Mouse (Mus musculus) CD4-positive, CD25-positive, alpha-beta regulatory T cell, adult 2 months (primary cell): ENCODE measurements around the gene Clec12b.

Experiments
- DNase-seq: peaks from one replicate; pipeline ENCODE4 v3.0.0-alpha.2; 2012; ENCODE audit warnings: low read depth, low spot score

Clec12b gene

GRCm38 (mm10) chr6:129385774-129386173, at the start of gene Clec12b:
Gene Clec12b (minus strand): TSS chr6:129385874.
- no peak for DNase-seq

DNA sequence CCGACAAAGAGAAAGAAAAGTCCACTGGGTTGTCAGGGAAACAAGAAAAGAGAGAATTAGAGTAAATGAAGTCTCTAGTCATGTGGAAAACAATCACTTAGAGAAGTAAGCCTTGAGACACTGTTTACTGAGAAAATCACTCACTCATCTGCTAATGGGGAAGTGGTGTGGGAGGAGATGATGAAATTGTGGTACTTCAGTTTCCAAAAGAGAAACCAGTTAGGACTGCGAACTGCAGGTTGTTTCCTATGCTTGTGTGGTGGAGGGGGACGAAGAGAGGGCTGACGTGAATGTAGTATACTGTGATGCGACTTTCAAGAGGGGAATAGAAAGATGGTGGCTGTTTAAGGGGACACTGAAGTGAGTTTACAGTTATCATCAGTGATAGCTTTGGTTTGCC, 48.6 kb upstream of the Clec12b start:
- peak; percentile 39 for DNase-seq

GRCm38 (mm10) chr6:129427281-129427680, 41.6 kb upstream of the Clec12b start:
- DNase-seq = no peak

GRCm38 (mm10) chr6:129425812-129426211, 40.1 kb upstream of the Clec12b start:
- no peak for DNase-seq

DNA sequence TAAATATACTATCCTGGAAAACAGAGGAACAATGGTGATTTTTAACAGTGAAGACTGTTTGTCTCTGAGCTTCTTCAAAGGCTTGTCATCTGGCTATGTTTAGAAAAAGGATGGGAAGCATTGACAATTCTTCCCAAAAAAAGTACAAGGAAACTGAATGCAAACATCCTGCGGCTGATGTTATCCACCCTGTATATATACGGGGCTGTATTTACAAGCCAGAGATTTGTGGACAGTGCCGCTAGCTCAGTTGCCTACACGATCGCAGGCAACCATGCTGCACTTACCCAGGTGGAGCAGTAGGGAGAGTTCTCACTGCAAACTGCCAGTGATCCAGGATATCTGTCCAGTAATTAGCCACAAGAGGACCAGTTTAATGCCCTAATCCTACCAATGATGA, 39.5 kb upstream of the Clec12b start:
- no peak for DNase-seq

- DNase-seq = peak; percentile 67
Observed at GRCm38 (mm10) chr6:129423734-129424072, 38.0 kb upstream of the Clec12b start.

GRCm38 (mm10) chr6:129423040-129423733, 37.5 kb upstream of the Clec12b start:
- no peak for DNase-seq

GRCm38 (mm10) chr6:129422311-129422710, 36.6 kb upstream of the Clec12b start:
- DNase-seq = no peak

DNA sequence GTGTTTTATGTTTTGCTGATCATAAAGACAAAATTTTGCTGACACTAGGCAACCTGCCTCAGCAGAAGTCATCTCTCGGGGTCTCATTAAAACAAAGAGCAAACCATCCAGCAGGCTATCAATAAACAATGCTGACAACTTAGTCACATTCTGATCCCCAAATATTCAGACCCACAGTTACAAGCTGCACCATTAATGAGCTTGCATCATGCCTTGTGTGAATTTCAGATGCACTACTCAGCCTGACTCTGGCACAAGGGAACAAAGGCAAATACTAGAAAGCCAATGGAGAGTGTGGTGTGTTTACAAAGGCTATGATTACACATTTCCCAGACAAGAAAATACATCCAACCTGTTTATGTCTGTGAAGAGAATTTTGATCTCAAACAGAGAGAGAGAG, 28.5 kb upstream of the Clec12b start:
- DNase-seq = no peak

DNA sequence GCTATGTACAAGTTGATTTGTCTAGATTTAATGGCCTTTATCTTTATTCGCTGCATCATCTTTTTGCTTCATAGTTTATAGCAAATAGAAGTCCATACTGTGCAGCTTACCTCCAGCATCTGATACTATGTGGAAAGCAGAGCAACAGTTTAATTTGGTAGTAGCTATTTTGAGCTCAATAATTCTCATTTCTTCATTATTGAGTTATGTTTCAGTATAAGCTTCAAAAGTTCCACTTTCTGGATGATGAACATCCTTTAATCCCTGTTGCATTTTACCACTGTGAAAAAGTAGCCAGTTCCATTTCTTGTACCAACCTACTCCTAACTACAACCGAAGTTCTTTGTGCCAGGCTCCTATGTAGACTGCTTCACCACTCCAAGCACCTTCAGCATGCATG, 22.9 kb upstream of the Clec12b start, which contains the start of gene Clec9a:
Gene Clec9a, plus strand, starts transcription at position 301 of the 400 bp plus-strand sequence.
- no peak for DNase-seq

DNA sequence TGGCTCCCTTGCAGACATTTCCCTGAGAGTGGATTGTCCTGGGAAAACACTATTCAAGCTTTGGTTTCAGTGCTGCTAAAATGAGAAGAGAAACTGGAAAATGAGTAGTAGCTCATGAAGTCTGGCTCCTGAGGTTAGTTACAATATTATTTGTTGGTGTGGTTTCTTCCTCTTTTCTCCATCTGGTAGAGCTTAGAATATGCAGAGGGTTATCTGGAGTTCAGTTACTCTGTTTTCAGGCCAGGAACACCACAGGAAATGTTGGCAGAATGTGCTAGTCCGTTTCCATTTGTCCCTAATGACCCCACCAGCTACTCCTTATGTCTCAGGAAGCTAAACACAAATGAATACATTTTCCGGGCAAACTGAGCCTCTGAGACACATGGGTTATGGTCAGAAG, 21.6 kb upstream of the Clec12b start:
- DNase-seq = no peak

- no peak for DNase-seq
Observed at GRCm38 (mm10) chr6:129405999-129406398, 20.3 kb upstream of the Clec12b start.

DNA sequence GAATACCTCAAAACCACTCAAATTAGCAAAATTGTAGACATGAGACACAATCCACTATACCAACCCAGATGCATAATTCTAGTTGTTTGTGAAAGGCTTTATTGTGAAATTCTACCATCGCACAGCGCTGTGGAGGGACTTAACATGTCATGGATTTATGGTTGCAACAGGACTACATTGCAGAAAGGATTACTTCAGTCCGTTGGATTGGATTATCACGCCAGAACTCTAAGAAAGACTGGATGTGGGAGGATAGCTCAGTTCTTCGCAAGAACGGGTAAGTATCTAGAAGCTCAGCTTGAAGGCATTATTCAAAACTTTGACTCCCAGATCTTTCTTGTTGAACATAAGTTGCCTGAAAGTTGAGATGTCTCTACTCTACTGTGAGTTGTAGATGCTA, 17.7 kb upstream of the Clec12b start:
- no peak for DNase-seq

- DNase-seq = no peak
Observed at GRCm38 (mm10) chr6:129402404-129402803, 16.7 kb upstream of the Clec12b start.

DNA sequence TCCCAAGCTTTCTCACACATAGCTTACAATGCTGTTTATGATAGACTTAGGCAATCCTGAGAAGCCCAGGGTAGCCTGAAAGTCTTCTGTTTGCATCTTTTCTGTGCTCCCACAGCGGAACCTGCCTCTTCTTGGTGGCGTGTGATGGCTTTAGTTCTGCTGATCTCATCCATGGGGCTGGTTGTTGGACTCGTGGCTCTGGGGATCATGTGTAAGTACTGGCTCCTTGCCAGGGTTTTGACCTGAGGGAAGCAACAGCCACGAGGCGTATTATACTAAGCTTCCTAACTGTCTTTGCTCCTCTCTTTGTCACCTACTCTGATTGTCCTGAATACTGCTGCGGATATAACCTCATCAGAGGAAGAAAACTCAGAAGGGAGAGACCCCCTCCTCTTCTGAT, 14.3 kb upstream of the Clec12b start:
- DNase-seq = no peak

GRCm38 (mm10) chr6:129396997-129397396, 11.3 kb upstream of the Clec12b start, which contains the start of gene Clec1b:
Gene Clec1b (plus strand): TSS chr6:129397297.
- DNase-seq = no peak

- no peak for DNase-seq
Observed at GRCm38 (mm10) chr6:129393732-129394131, 8.1 kb upstream of the Clec12b start.

- peak; percentile 20 for DNase-seq
Observed at GRCm38 (mm10) chr6:129393087-129393720, 7.5 kb upstream of the Clec12b start.

GRCm38 (mm10) chr6:129385000-129385399, 674 bp downstream of the Clec12b start:
- no peak for DNase-seq

GRCm38 (mm10) chr6:129383466-129383865, 2.2 kb downstream of the Clec12b start:
- no peak for DNase-seq

GRCm38 (mm10) chr6:129381736-129382135, 3.9 kb downstream of the Clec12b start:
- DNase-seq = no peak

DNA sequence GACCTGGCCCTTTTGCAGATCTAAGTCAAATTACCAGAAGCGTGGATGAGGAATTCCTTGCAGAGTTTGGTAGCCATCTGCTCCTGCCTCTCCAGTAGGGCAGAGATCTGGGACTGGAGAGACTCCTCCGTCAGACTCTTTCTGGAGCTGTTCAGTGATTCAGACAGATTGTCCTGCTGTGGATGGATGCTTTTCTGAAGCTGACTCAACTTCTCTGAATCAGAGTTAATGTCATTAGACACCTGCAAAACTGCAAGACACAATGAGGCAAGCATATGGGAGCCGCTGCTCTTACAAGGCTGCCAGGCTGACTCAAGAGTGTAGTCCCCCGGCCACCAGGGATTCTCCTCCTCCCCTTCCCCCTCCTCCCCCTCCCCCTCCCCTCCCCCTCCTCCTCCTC, 5.2 kb downstream of the Clec12b start:
- DNase-seq = no peak

DNA sequence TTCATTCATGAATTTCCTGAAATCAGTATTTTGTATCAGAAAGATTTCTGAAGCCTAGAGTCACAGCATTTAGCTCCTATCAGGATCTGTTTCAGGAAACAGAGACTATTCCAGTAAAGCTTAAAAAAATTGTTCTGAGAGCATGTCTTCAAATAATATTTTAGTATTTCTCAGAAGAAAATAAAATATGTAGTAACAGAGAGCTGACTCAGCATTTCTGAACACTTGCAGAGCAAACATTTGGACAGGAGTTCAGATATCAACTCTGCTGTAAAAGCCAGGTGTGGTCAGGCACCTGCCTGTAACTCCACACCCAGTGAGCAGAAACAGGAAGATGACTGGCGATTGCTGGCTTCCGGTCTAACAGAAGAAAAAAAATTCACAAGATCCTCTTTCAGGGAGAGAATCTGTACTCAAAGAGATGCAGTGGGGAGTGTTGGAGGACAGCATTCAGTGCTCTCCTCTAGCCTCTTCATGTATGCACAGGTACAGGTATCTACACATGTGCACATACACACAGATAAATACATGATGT, 10.7 kb downstream of the Clec12b start:
- no peak for DNase-seq
